ENCODE assay signal across 8 mouse cellular contexts in genomic region chr2:119207961-119208343, GRCm38 (mm10). TPM values are rescaled to one million over a fixed set of nuclear protein-coding genes. Genes with fewer than 3 reads are reported as not detected.
DNase-seq lines count a peak whose midpoint lies in the region; ATAC-seq and TF ChIP-seq lines count a peak whose summit lies in the region.

No protein-coding gene starts in this region.

- H3K4me1 ChIP-seq in kidney, adult 2 months (ENCODE audit: control insufficient read depth, insufficient read depth, low read length): peaks cover 4% of the 10 kb centered on the region
- H3K4me1 ChIP-seq in embryonic facial prominence, embryonic 12.5 days: peaks cover 7% of the 10 kb centered on the region; the same call in 1 of the 2 replicates
- peaks cover 6% of the 10 kb centered on the region; the same call in 1 of the 2 replicates for H3K4me1 ChIP-seq in intestine, postnatal 0 days (replicated peaks; ENCODE audit: control insufficient read depth, insufficient read depth, low read length)
- peaks cover 3% of the 10 kb centered on the region; the same call in 1 of the 2 replicates for H3K4me1 ChIP-seq in midbrain, postnatal 0 days (ENCODE audit: insufficient read depth, low read length)

- no peak for ATAC-seq in embryonic facial prominence, embryonic 12.5 days (ENCODE audit: insufficient number of reproducible peaks, insufficient read depth, low FRiP score, low TSS enrichment)
- ATAC-seq in intestine, postnatal 0 days: no peak
- no peak for ATAC-seq in midbrain, postnatal 0 days (ENCODE audit: low FRiP score)

- no peaks in the 10 kb centered on the region; the same call in 1 of the 2 replicates for H3K36me3 ChIP-seq in kidney, adult 2 months (ENCODE audit: control insufficient read depth, insufficient read depth, low read length)
- H3K36me3 ChIP-seq in embryonic facial prominence, embryonic 12.5 days: peaks cover 25% of the 10 kb centered on the region
- H3K36me3 ChIP-seq in intestine, postnatal 0 days (ENCODE audit: control insufficient read depth, insufficient read depth): peaks cover 26% of the 10 kb centered on the region
- H3K36me3 ChIP-seq in midbrain, postnatal 0 days (ENCODE audit: insufficient read depth, low read length): peaks cover 18% of the 10 kb centered on the region; the same call in 1 of the 2 replicates

- H3K9ac ChIP-seq in embryonic facial prominence, embryonic 12.5 days: peak overlapping the region; percentile 77
- peak overlapping the region; percentile 64 for H3K9ac ChIP-seq in intestine, postnatal 0 days (ENCODE audit: low read depth, low read length)
- H3K9ac ChIP-seq in midbrain, postnatal 0 days (replicated peaks; ENCODE audit: low read length, poor library complexity, severe bottlenecking): peak overlapping the region; percentile 74

- TF ChIP-seq CTCF in kidney, adult 2 months (conservative IDR thresholded peaks at IDR 0.05; ENCODE audit: insufficient read depth, insufficient read length, low read depth, low read length): no peak
- no peak for TF ChIP-seq CTCF in intestine, postnatal 0 days (IDR thresholded peaks at IDR 0.05; ENCODE audit: low read depth)
- no peak for TF ChIP-seq CTCF in midbrain, postnatal 0 days (IDR thresholded peaks at IDR 0.05)

- peak overlapping the region; percentile 58 for H3K4me2 ChIP-seq in embryonic facial prominence, embryonic 12.5 days (replicated peaks)
- peak overlapping the region; percentile 68 for H3K4me2 ChIP-seq in intestine, postnatal 0 days (replicated peaks; ENCODE audit: low read depth)
- H3K4me2 ChIP-seq in midbrain, postnatal 0 days (ENCODE audit: low read depth, low read length, poor library complexity, severe bottlenecking): peak overlapping the region; percentile 60

- DNase-seq in kidney, adult 2 months: no peak
- no peak for DNase-seq in kidney, adult 18-20 months
- DNase-seq in midbrain, postnatal 0 days (ENCODE audit: low spot score): no peak
- DNase-seq in adrenal gland, adult 8-10 months: no peak
- no peak for DNase-seq in spleen, postnatal 36 days (ENCODE audit: low spot score in 2 of 2)
- DNase-seq in urinary bladder, postnatal 4 days (ENCODE audit: low spot score in 2 of 2): no peak

- WGBS in kidney, adult 2 months: 5% methylated on average over 6 of the region's 6 CpGs
- 20% methylated on average over 6 of the region's 6 CpGs for WGBS in embryonic facial prominence, embryonic 12.5 days
- WGBS in intestine, postnatal 0 days: 12% methylated on average over 6 of the region's 6 CpGs
- 26% methylated on average over 6 of the region's 6 CpGs for WGBS in midbrain, postnatal 0 days

- H3K27me3 ChIP-seq in kidney, adult 2 months (replicated peaks; ENCODE audit: control insufficient read depth, insufficient read depth, low read length): no peaks in the 10 kb centered on the region
- H3K27me3 ChIP-seq in embryonic facial prominence, embryonic 12.5 days: no peaks in the 10 kb centered on the region
- H3K27me3 ChIP-seq in intestine, postnatal 0 days (replicated peaks; ENCODE audit: control insufficient read depth, insufficient read depth, low read length): no peaks in the 10 kb centered on the region
- H3K27me3 ChIP-seq in midbrain, postnatal 0 days (ENCODE audit: insufficient read depth, low read length): no peaks in the 10 kb centered on the region

- H3K9me3 ChIP-seq in embryonic facial prominence, embryonic 12.5 days: no peaks in the 10 kb centered on the region
- no peaks in the 10 kb centered on the region for H3K9me3 ChIP-seq in intestine, postnatal 0 days (ENCODE audit: control insufficient read depth)
- H3K9me3 ChIP-seq in midbrain, postnatal 0 days (ENCODE audit: low read length): no peaks in the 10 kb centered on the region

- no peak for TF ChIP-seq POLR2A in kidney, adult 2 months (IDR thresholded peaks at IDR 0.05; ENCODE audit: low read depth, low read length)

- H3K4me3 ChIP-seq in kidney, adult 2 months (ENCODE audit: insufficient read depth, low read depth, low read length): peak overlapping the region; percentile 79
- H3K4me3 ChIP-seq in embryonic facial prominence, embryonic 12.5 days: peak overlapping the region; percentile 71
- peak overlapping the region; percentile 68 for H3K4me3 ChIP-seq in intestine, postnatal 0 days (ENCODE audit: low read depth, low read length)
- peak overlapping the region; percentile 50 for H3K4me3 ChIP-seq in midbrain, postnatal 0 days (ENCODE audit: low read depth, low read length)

- H3K27ac ChIP-seq in kidney, adult 2 months (ENCODE audit: insufficient read depth, low read depth, low read length): peak overlapping the region; percentile 91
- H3K27ac ChIP-seq in embryonic facial prominence, embryonic 12.5 days: peak overlapping the region; percentile 91
- peak overlapping the region; percentile 85 for H3K27ac ChIP-seq in intestine, postnatal 0 days (ENCODE audit: low read depth, low read length)
- peak overlapping the region; percentile 58 for H3K27ac ChIP-seq in midbrain, postnatal 0 days (ENCODE audit: low read depth, low read length)

RNA-seq across cellular contexts. Expression of gene Zfyve19, which starts 0.5 kb away (rescaled TPM):
- polyA plus RNA-seq in kidney, adult 2 months (2012; rRNA removed): 39.1 and 43.2 TPM in 2 replicates
- polyA plus RNA-seq in embryonic facial prominence, embryonic 12.5 days (2016; fragmentation: Nextera tagmentation; extraction: Ambion mirVana): 57.0 and 58.2 TPM in 2 replicates
- 36.3 and 38.7 TPM in 2 replicates for polyA plus RNA-seq in intestine, postnatal 0 days (2015; fragmentation: Nextera tagmentation; extraction: Ambion mirVana)
- 30.5 and 44.0 TPM in 2 replicates for total RNA-seq in midbrain, postnatal 0 days (2014; rRNA removed)
- 52.0 and 57.3 TPM in 2 replicates for polyA plus RNA-seq in midbrain, postnatal 0 days (2015; fragmentation: Nextera tagmentation; extraction: Ambion mirVana)
- total RNA-seq in adrenal gland, adult 8-10 months (2022): 10 to 100 TPM; 26.6 to 52.4 (median 38.3) TPM

RNA-seq across cellular contexts. Expression of gene Dnajc17, which starts 0.6 kb away (rescaled TPM):
- 3.4 and 4.6 TPM in 2 replicates for polyA plus RNA-seq in kidney, adult 2 months (2012; rRNA removed)
- 26.5 and 27.5 TPM in 2 replicates for polyA plus RNA-seq in embryonic facial prominence, embryonic 12.5 days (2016; fragmentation: Nextera tagmentation; extraction: Ambion mirVana)
- polyA plus RNA-seq in intestine, postnatal 0 days (2015; fragmentation: Nextera tagmentation; extraction: Ambion mirVana): 8.8 and 9.4 TPM in 2 replicates
- total RNA-seq in midbrain, postnatal 0 days (2014; rRNA removed): 22.1 and 24.5 TPM in 2 replicates
- polyA plus RNA-seq in midbrain, postnatal 0 days (2015; fragmentation: Nextera tagmentation; extraction: Ambion mirVana): 24.5 and 25.9 TPM in 2 replicates
- 10 to 100 TPM; 16.5 to 24.6 (median 20.8) TPM for total RNA-seq in adrenal gland, adult 8-10 months (2022)

RNA-seq across cellular contexts. Expression of gene Ppp1r14d, which starts 21.8 kb away (rescaled TPM):
- polyA plus RNA-seq in kidney, adult 2 months (2012; rRNA removed): 1.6 and 1.9 TPM in 2 replicates
- polyA plus RNA-seq in embryonic facial prominence, embryonic 12.5 days (2016; fragmentation: Nextera tagmentation; extraction: Ambion mirVana): 0.28 TPM in 1 of 2 replicates, not detected in the other
- polyA plus RNA-seq in intestine, postnatal 0 days (2015; fragmentation: Nextera tagmentation; extraction: Ambion mirVana): 78.7 and 84.7 TPM in 2 replicates
- not detected in 2 replicates for total RNA-seq in midbrain, postnatal 0 days (2014; rRNA removed)
- polyA plus RNA-seq in midbrain, postnatal 0 days (2015; fragmentation: Nextera tagmentation; extraction: Ambion mirVana): not detected in 2 replicates
- not detected for total RNA-seq in adrenal gland, adult 8-10 months (2022)

RNA-seq across cellular contexts. Expression of gene Spint1, which starts 29.2 kb away (rescaled TPM):
- 86.7 and 91.1 TPM in 2 replicates for polyA plus RNA-seq in kidney, adult 2 months (2012; rRNA removed)
- 8.8 and 10.6 TPM in 2 replicates for polyA plus RNA-seq in embryonic facial prominence, embryonic 12.5 days (2016; fragmentation: Nextera tagmentation; extraction: Ambion mirVana)
- polyA plus RNA-seq in intestine, postnatal 0 days (2015; fragmentation: Nextera tagmentation; extraction: Ambion mirVana): 145 and 148 TPM in 2 replicates
- 1.3 and 1.9 TPM in 2 replicates for total RNA-seq in midbrain, postnatal 0 days (2014; rRNA removed)
- polyA plus RNA-seq in midbrain, postnatal 0 days (2015; fragmentation: Nextera tagmentation; extraction: Ambion mirVana): 0.93 and 1.1 TPM in 2 replicates
- total RNA-seq in adrenal gland, adult 8-10 months (2022): 1 to 10 TPM; 1.8 to 3.9 (median 2.6) TPM

RNA-seq across cellular contexts. Expression of gene Gm14137, which starts 33.6 kb away (rescaled TPM):
- polyA plus RNA-seq in kidney, adult 2 months (2012; rRNA removed): 0.05 and 0.15 TPM in 2 replicates
- polyA plus RNA-seq in embryonic facial prominence, embryonic 12.5 days (2016; fragmentation: Nextera tagmentation; extraction: Ambion mirVana): 0.70 and 1.1 TPM in 2 replicates
- 0.08 and 0.18 TPM in 2 replicates for polyA plus RNA-seq in intestine, postnatal 0 days (2015; fragmentation: Nextera tagmentation; extraction: Ambion mirVana)
- total RNA-seq in midbrain, postnatal 0 days (2014; rRNA removed): 0.05 TPM in 1 of 2 replicates, not detected in the other
- 0.32 and 0.47 TPM in 2 replicates for polyA plus RNA-seq in midbrain, postnatal 0 days (2015; fragmentation: Nextera tagmentation; extraction: Ambion mirVana)
- total RNA-seq in adrenal gland, adult 8-10 months (2022): under 1 TPM; 0.09 to 0.28 (median 0.24) TPM

Comparison
In these comparisons a context has a peak if more than half of its experiments do, and no peak if none do; other contexts are left out.
1. RNA of gene Ppp1r14d, which starts 21.8 kb away (polyA plus RNA-seq): 78.7 to 84.7 TPM in intestine, postnatal 0 days; 1.6 to 1.9 TPM in kidney, adult 2 months, 0.28 TPM in embryonic facial prominence, embryonic 12.5 days and not detected in midbrain, postnatal 0 days; every median in the first group is over 10 times any median in the second.
2. Peak in every context shown above with its lines, with median percentiles within 50 percentile points of each other: H3K27ac ChIP-seq, H3K4me3 ChIP-seq, H3K4me2 ChIP-seq and H3K9ac ChIP-seq.